10 mouse cellular contexts compared by ENCODE assay signal in the genomic region with DNA sequence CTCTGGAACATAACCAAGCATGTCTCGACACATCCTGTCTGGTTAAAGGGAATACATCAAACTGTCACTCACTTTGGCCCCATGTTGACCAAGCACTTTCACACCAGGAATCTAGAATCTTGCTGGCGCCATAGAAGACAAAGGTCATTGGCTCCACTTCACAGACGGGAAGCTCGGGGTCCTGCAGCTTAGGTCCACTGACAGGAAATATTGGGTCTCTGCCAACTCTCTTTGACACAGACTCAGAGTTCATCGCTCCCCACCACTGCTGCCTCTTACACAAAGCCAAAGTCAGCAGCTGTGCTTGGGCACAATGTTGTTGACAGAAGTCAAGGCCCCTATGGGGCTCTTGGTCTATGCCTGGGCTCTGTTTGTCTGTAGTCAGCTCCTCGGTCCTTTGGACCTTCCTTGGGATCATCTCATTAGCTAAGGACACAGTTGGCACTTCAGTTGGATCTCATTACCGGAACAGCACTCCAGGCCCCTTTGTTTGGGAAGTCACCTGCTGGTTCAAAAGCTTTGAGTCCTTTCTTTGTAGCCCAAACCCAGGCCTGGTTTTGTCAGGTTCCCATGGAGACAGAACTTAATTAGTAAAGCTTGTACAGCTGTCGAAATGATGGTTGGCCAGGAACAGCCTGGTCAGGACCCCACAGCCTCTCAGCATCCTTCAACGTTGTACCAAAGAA. TPM values are rescaled to one million over a fixed set of nuclear protein-coding genes. Genes with fewer than 3 reads are reported as not detected.
DNase-seq lines count a peak whose midpoint lies in the region; ATAC-seq and TF ChIP-seq lines count a peak whose summit lies in the region.
"Had no signal": no experiment of that assay in that cellular context is flagged by ENCODE, and none has a peak within 500 bp of the region (broad histone marks: within the 10 kb centered on the region; RNA-seq: fewer than 3 reads in every experiment).

No protein-coding gene starts in this region.

- DNase-seq in heart, postnatal 0 days (ENCODE audit: low spot score) = peak; percentile 6
- peak; percentile 89 for DNase-seq in kidney, postnatal 0 days (ENCODE audit: low spot score)
- no peak for DNase-seq in left cerebral cortex, postnatal 10 days (ENCODE audit: extremely low spot score in 1 of 2, low spot score in 2 of 2)
- DNase-seq: cerebellum, postnatal 25 days had no signal

- H3K4me3 ChIP-seq in heart, postnatal 0 days (ENCODE audit: low read depth, low read length) = no peak overlapping the region
- no peak overlapping the region for H3K4me3 ChIP-seq in heart, embryonic 11.5 days (ENCODE audit: low read depth, low read length)
- H3K4me3 ChIP-seq in forebrain, embryonic 16.5 days (replicated peaks; ENCODE audit: low read length) = no peak overlapping the region
- no peak overlapping the region for H3K4me3 ChIP-seq in kidney, postnatal 0 days (replicated peaks; ENCODE audit: low read depth, low read length)
- no peak overlapping the region for H3K4me3 ChIP-seq in midbrain, embryonic 12.5 days
- H3K4me3 ChIP-seq in intestine, embryonic 15.5 days (replicated peaks) = no peak overlapping the region

- H3K27me3 ChIP-seq in heart, postnatal 0 days (ENCODE audit: control insufficient read depth, insufficient read depth, low read length) = peaks cover 9% of the 10 kb centered on the region; the same call in 1 of the 2 replicates
- no peaks in the 10 kb centered on the region for H3K27me3 ChIP-seq in heart, embryonic 11.5 days (ENCODE audit: control insufficient read depth, insufficient read depth, low read length)
- H3K27me3 ChIP-seq in forebrain, embryonic 16.5 days (replicated peaks; ENCODE audit: control insufficient read depth, insufficient read depth, low read length) = no peaks in the 10 kb centered on the region
- H3K27me3 ChIP-seq in kidney, postnatal 0 days (ENCODE audit: insufficient read depth, low read length) = no peaks in the 10 kb centered on the region
- H3K27me3 ChIP-seq in midbrain, embryonic 12.5 days = peaks cover 3% of the 10 kb centered on the region; the same call in 1 of the 2 replicates
- H3K27me3 ChIP-seq in intestine, embryonic 15.5 days (replicated peaks) = no peaks in the 10 kb centered on the region

- H3K9me3 ChIP-seq in heart, postnatal 0 days (replicated peaks; ENCODE audit: control insufficient read depth, low read length) = no peaks in the 10 kb centered on the region
- no peaks in the 10 kb centered on the region for H3K9me3 ChIP-seq in heart, embryonic 11.5 days (replicated peaks; ENCODE audit: control insufficient read depth, low read length)
- H3K9me3 ChIP-seq in forebrain, embryonic 16.5 days (ENCODE audit: control insufficient read depth, low read length) = no peaks in the 10 kb centered on the region
- no peaks in the 10 kb centered on the region for H3K9me3 ChIP-seq in kidney, postnatal 0 days (replicated peaks; ENCODE audit: low read length)
- no peaks in the 10 kb centered on the region for H3K9me3 ChIP-seq in midbrain, embryonic 12.5 days
- H3K9me3 ChIP-seq in intestine, embryonic 15.5 days = no peaks in the 10 kb centered on the region

- TF ChIP-seq EP300 in heart, postnatal 0 days (IDR thresholded peaks at IDR 0.05; ENCODE audit: low read depth) = no peak

- H3K9ac ChIP-seq in heart, postnatal 0 days (replicated peaks; ENCODE audit: low read depth, low read length) = no peak overlapping the region
- H3K9ac ChIP-seq in heart, embryonic 11.5 days (ENCODE audit: low read depth, low read length) = no peak overlapping the region
- H3K9ac ChIP-seq in forebrain, embryonic 16.5 days (replicated peaks; ENCODE audit: low read depth, low read length) = no peak overlapping the region
- H3K9ac ChIP-seq in kidney, postnatal 0 days (ENCODE audit: low read depth, low read length) = no peak overlapping the region
- H3K9ac ChIP-seq in midbrain, embryonic 12.5 days (replicated peaks) = no peak overlapping the region
- H3K9ac ChIP-seq in intestine, embryonic 15.5 days = no peak overlapping the region

- H3K36me3 ChIP-seq in heart, postnatal 0 days (replicated peaks; ENCODE audit: control insufficient read depth, insufficient read depth, low read length) = no peaks in the 10 kb centered on the region
- no peaks in the 10 kb centered on the region for H3K36me3 ChIP-seq in heart, embryonic 11.5 days (ENCODE audit: control insufficient read depth, insufficient read depth, low read length)
- H3K36me3 ChIP-seq in forebrain, embryonic 16.5 days (ENCODE audit: control insufficient read depth, insufficient read depth) = no peaks in the 10 kb centered on the region
- no peaks in the 10 kb centered on the region for H3K36me3 ChIP-seq in kidney, postnatal 0 days (ENCODE audit: insufficient read depth, low read length)
- H3K36me3 ChIP-seq in midbrain, embryonic 12.5 days = no peaks in the 10 kb centered on the region
- H3K36me3 ChIP-seq in intestine, embryonic 15.5 days = no peaks in the 10 kb centered on the region

- no peak for ATAC-seq in heart, postnatal 0 days (ENCODE audit: insufficient read depth, low read depth)
- no peak for ATAC-seq in heart, embryonic 11.5 days (replicated peaks; ENCODE audit: insufficient number of reproducible peaks, low FRiP score, low TSS enrichment)
- 0 out of 2 replicates have a peak, but pooled peaks have one; percentile 38 for ATAC-seq in forebrain, embryonic 16.5 days
- ATAC-seq in kidney, postnatal 0 days (replicated peaks; ENCODE audit: low FRiP score, low read depth) = peak; percentile 19; the same call in 1 of the 2 replicates
- ATAC-seq in midbrain, embryonic 12.5 days (ENCODE audit: low FRiP score, low read depth) = peak; percentile 41; the same call in 1 of the 2 replicates
- ATAC-seq in intestine, embryonic 15.5 days = no peak
- no peak for ATAC-seq in monocyte, adult 5-6 weeks (replicated peaks; ENCODE audit: insufficient number of reproducible peaks, low FRiP score, low TSS enrichment, poor library complexity, severe bottlenecking)

- H3K4me2 ChIP-seq in heart, postnatal 0 days (ENCODE audit: low read depth, low read length) = no peak overlapping the region
- H3K4me2 ChIP-seq in heart, embryonic 11.5 days = no peak overlapping the region
- H3K4me2 ChIP-seq in forebrain, embryonic 16.5 days (ENCODE audit: low read length) = no peak overlapping the region
- H3K4me2 ChIP-seq in kidney, postnatal 0 days (ENCODE audit: low read length) = no peak overlapping the region
- no peak overlapping the region for H3K4me2 ChIP-seq in midbrain, embryonic 12.5 days (replicated peaks)
- no peak overlapping the region for H3K4me2 ChIP-seq in intestine, embryonic 15.5 days (replicated peaks)

- intact Hi-C loops in left cerebral cortex, postnatal 10 days (cut with DNase I) = no loop called here

- 34% methylated on average over 9 of the region's 9 CpGs for WGBS in heart, postnatal 0 days
- 44% methylated on average over 9 of the region's 9 CpGs for WGBS in heart, embryonic 11.5 days (ENCODE audit: insufficient replicate concordance)
- WGBS in forebrain, embryonic 16.5 days = 13% methylated on average over 9 of the region's 9 CpGs
- WGBS in kidney, postnatal 0 days = 43% methylated on average over 9 of the region's 9 CpGs
- 27% methylated on average over 9 of the region's 9 CpGs for WGBS in midbrain, embryonic 12.5 days
- 56% methylated on average over 9 of the region's 9 CpGs for WGBS in intestine, embryonic 15.5 days

- TF ChIP-seq CTCF in heart, postnatal 0 days (IDR thresholded peaks at IDR 0.05; ENCODE audit: low read depth) = no peak
- no peak for TF ChIP-seq CTCF in kidney, postnatal 0 days (IDR thresholded peaks at IDR 0.05; ENCODE audit: low read depth)

- peaks cover 15% of the 10 kb centered on the region for H3K4me1 ChIP-seq in heart, postnatal 0 days (ENCODE audit: control insufficient read depth, insufficient read depth)
- H3K4me1 ChIP-seq in heart, embryonic 11.5 days (ENCODE audit: control insufficient read depth, insufficient read depth, low read length) = peaks cover 16% of the 10 kb centered on the region
- peaks cover 17% of the 10 kb centered on the region for H3K4me1 ChIP-seq in forebrain, embryonic 16.5 days (replicated peaks; ENCODE audit: control insufficient read depth, insufficient read depth, low read length)
- H3K4me1 ChIP-seq in kidney, postnatal 0 days (replicated peaks; ENCODE audit: insufficient read depth, low read length) = peaks cover 18% of the 10 kb centered on the region
- peaks cover 23% of the 10 kb centered on the region for H3K4me1 ChIP-seq in midbrain, embryonic 12.5 days
- peaks cover 14% of the 10 kb centered on the region for H3K4me1 ChIP-seq in intestine, embryonic 15.5 days (replicated peaks)

- H3K27ac ChIP-seq in heart, postnatal 0 days (ENCODE audit: low read depth) = no peak overlapping the region
- no peak overlapping the region for H3K27ac ChIP-seq in heart, embryonic 11.5 days (ENCODE audit: low read depth, low read length)
- no peak overlapping the region for H3K27ac ChIP-seq in forebrain, embryonic 16.5 days (ENCODE audit: low read length)
- peak overlapping the region; percentile 66 for H3K27ac ChIP-seq in kidney, postnatal 0 days
- H3K27ac ChIP-seq in midbrain, embryonic 12.5 days (replicated peaks) = no peak overlapping the region
- H3K27ac ChIP-seq in intestine, embryonic 15.5 days = no peak overlapping the region

RNA-seq across cellular contexts. Expression of a gene that starts 4.6 kb away (rescaled TPM):
- 1.0 TPM in 1 of 2 replicates, not detected in the other for total RNA-seq in heart, postnatal 0 days (2014; rRNA removed; ENCODE audit: low replicate concordance)
- 0.11 and 0.27 TPM in 2 replicates for polyA plus RNA-seq in heart, postnatal 0 days (2015; fragmentation: Nextera tagmentation; extraction: Ambion mirVana)
- 0.31 and 0.52 TPM in 2 replicates for polyA plus RNA-seq in heart, embryonic 11.5 days (2014; fragmentation: Nextera tagmentation; extraction: Ambion mirVana)
- polyA plus RNA-seq in forebrain, embryonic 16.5 days (2015; fragmentation: Nextera tagmentation; extraction: Ambion mirVana) = not detected in 2 replicates
- polyA plus RNA-seq in kidney, postnatal 0 days (2015; fragmentation: Nextera tagmentation; extraction: Ambion mirVana) = 0.86 and 0.89 TPM in 2 replicates
- 0.50 and 0.98 TPM in 2 replicates for polyA plus RNA-seq in midbrain, embryonic 12.5 days (2016; fragmentation: Nextera tagmentation; extraction: Ambion mirVana)
- polyA plus RNA-seq in intestine, embryonic 15.5 days (2015; fragmentation: Nextera tagmentation; extraction: Ambion mirVana) = 0.23 and 0.25 TPM in 2 replicates
- not detected for total RNA-seq in left cerebral cortex, postnatal 10 days (2021)
- total RNA-seq in monocyte, adult 5-6 weeks (2017) = not detected in 3 replicates
- total RNA-seq: MEL had no signal

RNA-seq across cellular contexts. Expression of a gene that starts 7.8 kb away (rescaled TPM):
- 1.9 and 2.0 TPM in 2 replicates for total RNA-seq in heart, postnatal 0 days (2014; rRNA removed; ENCODE audit: low replicate concordance)
- 0.98 and 1.0 TPM in 2 replicates for polyA plus RNA-seq in heart, postnatal 0 days (2015; fragmentation: Nextera tagmentation; extraction: Ambion mirVana)
- 1.2 and 1.3 TPM in 2 replicates for polyA plus RNA-seq in heart, embryonic 11.5 days (2014; fragmentation: Nextera tagmentation; extraction: Ambion mirVana)
- polyA plus RNA-seq in forebrain, embryonic 16.5 days (2015; fragmentation: Nextera tagmentation; extraction: Ambion mirVana) = 1.3 and 1.9 TPM in 2 replicates
- 1.5 and 1.7 TPM in 2 replicates for polyA plus RNA-seq in kidney, postnatal 0 days (2015; fragmentation: Nextera tagmentation; extraction: Ambion mirVana)
- 1.4 and 2.1 TPM in 2 replicates for polyA plus RNA-seq in midbrain, embryonic 12.5 days (2016; fragmentation: Nextera tagmentation; extraction: Ambion mirVana)
- polyA plus RNA-seq in intestine, embryonic 15.5 days (2015; fragmentation: Nextera tagmentation; extraction: Ambion mirVana) = 1.3 and 1.7 TPM in 2 replicates
- total RNA-seq in left cerebral cortex, postnatal 10 days (2021) = 1 to 10 TPM; 1.1 to 1.3 TPM
- total RNA-seq in monocyte, adult 5-6 weeks (2017) = not detected in 3 replicates
- total RNA-seq: MEL had no signal

RNA-seq across cellular contexts. Expression of a gene that starts 28.3 kb away (rescaled TPM):
- total RNA-seq in heart, postnatal 0 days (2014; rRNA removed; ENCODE audit: low replicate concordance) = not detected in 2 replicates
- polyA plus RNA-seq in heart, postnatal 0 days (2015; fragmentation: Nextera tagmentation; extraction: Ambion mirVana) = not detected in 2 replicates
- not detected in 2 replicates for polyA plus RNA-seq in heart, embryonic 11.5 days (2014; fragmentation: Nextera tagmentation; extraction: Ambion mirVana)
- not detected in 2 replicates for polyA plus RNA-seq in forebrain, embryonic 16.5 days (2015; fragmentation: Nextera tagmentation; extraction: Ambion mirVana)
- polyA plus RNA-seq in kidney, postnatal 0 days (2015; fragmentation: Nextera tagmentation; extraction: Ambion mirVana) = not detected in 2 replicates
- polyA plus RNA-seq in midbrain, embryonic 12.5 days (2016; fragmentation: Nextera tagmentation; extraction: Ambion mirVana) = 0.11 and 0.12 TPM in 2 replicates
- polyA plus RNA-seq in intestine, embryonic 15.5 days (2015; fragmentation: Nextera tagmentation; extraction: Ambion mirVana) = 1.5 and 2.6 TPM in 2 replicates
- not detected for total RNA-seq in left cerebral cortex, postnatal 10 days (2021)
- total RNA-seq in monocyte, adult 5-6 weeks (2017) = not detected in 3 replicates
- total RNA-seq: MEL had no signal

RNA-seq across cellular contexts. Expression of a gene that starts 46.4 kb away (rescaled TPM):
- total RNA-seq in heart, postnatal 0 days (2014; rRNA removed; ENCODE audit: low replicate concordance) = not detected in 2 replicates
- polyA plus RNA-seq in heart, postnatal 0 days (2015; fragmentation: Nextera tagmentation; extraction: Ambion mirVana) = not detected in 2 replicates
- polyA plus RNA-seq in heart, embryonic 11.5 days (2014; fragmentation: Nextera tagmentation; extraction: Ambion mirVana) = not detected in 2 replicates
- polyA plus RNA-seq in forebrain, embryonic 16.5 days (2015; fragmentation: Nextera tagmentation; extraction: Ambion mirVana) = 0.16 TPM in 1 of 2 replicates, not detected in the other
- 0.11 and 0.14 TPM in 2 replicates for polyA plus RNA-seq in kidney, postnatal 0 days (2015; fragmentation: Nextera tagmentation; extraction: Ambion mirVana)
- polyA plus RNA-seq in midbrain, embryonic 12.5 days (2016; fragmentation: Nextera tagmentation; extraction: Ambion mirVana) = 0.21 and 0.33 TPM in 2 replicates
- 0.92 and 0.99 TPM in 2 replicates for polyA plus RNA-seq in intestine, embryonic 15.5 days (2015; fragmentation: Nextera tagmentation; extraction: Ambion mirVana)
- total RNA-seq in left cerebral cortex, postnatal 10 days (2021) = under 1 TPM in 1 of 2 experiments, not detected in 1; 0.16 TPM
- total RNA-seq in monocyte, adult 5-6 weeks (2017) = not detected in 3 replicates
- total RNA-seq: MEL had no signal

Comparison
In these comparisons a context has a peak if more than half of its experiments do, and no peak if none do; other contexts are left out.
1. ATAC-seq: peak in forebrain, embryonic 16.5 days (single experiment), kidney, postnatal 0 days (single experiment) and midbrain, embryonic 12.5 days (single experiment); none in heart, postnatal 0 days (single experiment), heart, embryonic 11.5 days (single experiment), intestine, embryonic 15.5 days (single experiment) and monocyte, adult 5-6 weeks (single experiment).
2. DNase-seq: peak in heart, postnatal 0 days (single experiment) and kidney, postnatal 0 days (single experiment); none in left cerebral cortex, postnatal 10 days (0 of 2).